In genomic region chr1:190976887-190977573, GRCm38 (mm10) we compare ENCODE assay signal across 10 mouse cellular contexts. TPM values are rescaled to one million over a fixed set of nuclear protein-coding genes. Genes with fewer than 3 reads are reported as not detected.
DNase-seq lines count a peak whose midpoint lies in the region; ATAC-seq and TF ChIP-seq lines count a peak whose summit lies in the region.
"Had no signal": no experiment of that assay in that cellular context is flagged by ENCODE, and none has a peak within 500 bp of the region (broad histone marks: within the 10 kb centered on the region; RNA-seq: fewer than 3 reads in every experiment).

No protein-coding gene starts in this region.

- TF ChIP-seq POLR2A in myocyte (IDR thresholded peaks at IDR 0.05; ENCODE audit: insufficient read length, low read depth): no peak

- H3K4me2 ChIP-seq in heart, embryonic 16.5 days (ENCODE audit: low read depth, low read length): peak overlapping the region; percentile 98
- H3K4me2 ChIP-seq in embryonic facial prominence, embryonic 11.5 days (ENCODE audit: low read depth, low read length): peak overlapping the region; percentile 75
- peak overlapping the region; percentile 80 for H3K4me2 ChIP-seq in hindbrain, embryonic 13.5 days
- H3K4me2 ChIP-seq in myocyte (ENCODE audit: low read depth): peak overlapping the region; percentile 80

- peak overlapping the region; percentile 90 for H3K9ac ChIP-seq in heart, embryonic 16.5 days (ENCODE audit: low read length)
- H3K9ac ChIP-seq in embryonic facial prominence, embryonic 11.5 days (replicated peaks; ENCODE audit: low read length): peak overlapping the region; percentile 46
- H3K9ac ChIP-seq in hindbrain, embryonic 13.5 days: peak overlapping the region; percentile 96

- H3K79me2 ChIP-seq in myocyte (ENCODE audit: control insufficient read depth, insufficient read depth): peaks cover 17% of the 10 kb centered on the region

- H3K27ac ChIP-seq in heart, embryonic 16.5 days (ENCODE audit: low read length): peak overlapping the region; percentile 34
- H3K27ac ChIP-seq in embryonic facial prominence, embryonic 11.5 days (replicated peaks; ENCODE audit: low read depth, low read length): no peak overlapping the region
- H3K27ac ChIP-seq in hindbrain, embryonic 13.5 days: peak overlapping the region; percentile 99

- H3ac ChIP-seq in myocyte (ENCODE audit: control insufficient read depth, insufficient read length): no peak overlapping the region

- intact Hi-C loops in heart, postnatal 25 days (cut with DNase I): no loop called here

- no peak for ATAC-seq in heart, embryonic 16.5 days (replicated peaks; ENCODE audit: extremely low read depth, insufficient read depth, low FRiP score)
- ATAC-seq in embryonic facial prominence, embryonic 11.5 days (replicated peaks; ENCODE audit: insufficient number of reproducible peaks, low FRiP score, low TSS enrichment, low read depth): no peak
- ATAC-seq in hindbrain, embryonic 13.5 days (ENCODE audit: low FRiP score): no peak

- no peaks in the 10 kb centered on the region for H3K9me3 ChIP-seq in heart, embryonic 16.5 days (replicated peaks; ENCODE audit: control insufficient read depth, low read length)
- no peaks in the 10 kb centered on the region for H3K9me3 ChIP-seq in embryonic facial prominence, embryonic 11.5 days (replicated peaks; ENCODE audit: control insufficient read depth, low read length)
- H3K9me3 ChIP-seq in hindbrain, embryonic 13.5 days: no peaks in the 10 kb centered on the region

- H3K4me1 ChIP-seq in heart, embryonic 16.5 days (ENCODE audit: control insufficient read depth, insufficient read depth, low read length): peaks cover 47% of the 10 kb centered on the region
- H3K4me1 ChIP-seq in embryonic facial prominence, embryonic 11.5 days (ENCODE audit: control insufficient read depth, insufficient read depth, low read length): peaks cover 4% of the 10 kb centered on the region
- peaks cover 54% of the 10 kb centered on the region for H3K4me1 ChIP-seq in hindbrain, embryonic 13.5 days (replicated peaks)

- H3K36me3 ChIP-seq in heart, embryonic 16.5 days (ENCODE audit: control insufficient read depth, insufficient read depth): peaks cover 7% of the 10 kb centered on the region; the same call in 1 of the 2 replicates
- no peaks in the 10 kb centered on the region; the same call in 1 of the 2 replicates for H3K36me3 ChIP-seq in embryonic facial prominence, embryonic 11.5 days (replicated peaks; ENCODE audit: control insufficient read depth, insufficient read depth, low read depth, low read length)
- H3K36me3 ChIP-seq in hindbrain, embryonic 13.5 days: peaks cover 34% of the 10 kb centered on the region
- peaks cover 5% of the 10 kb centered on the region for H3K36me3 ChIP-seq in myocyte (ENCODE audit: control insufficient read depth, insufficient read depth)

- H3K27me3 ChIP-seq in heart, embryonic 16.5 days (ENCODE audit: control insufficient read depth, insufficient read depth, low read length): no peaks in the 10 kb centered on the region
- H3K27me3 ChIP-seq in embryonic facial prominence, embryonic 11.5 days (ENCODE audit: control insufficient read depth, insufficient read depth, low read length): no peaks in the 10 kb centered on the region
- no peaks in the 10 kb centered on the region for H3K27me3 ChIP-seq in hindbrain, embryonic 13.5 days
- H3K27me3 ChIP-seq in myocyte (ENCODE audit: control insufficient read depth, insufficient read depth, insufficient read length): no peaks in the 10 kb centered on the region

- WGBS in heart, embryonic 16.5 days: 26% methylated on average over 11 of the region's 11 CpGs
- WGBS in embryonic facial prominence, embryonic 11.5 days: 52% methylated on average over 11 of the region's 11 CpGs
- WGBS in hindbrain, embryonic 13.5 days: 51% methylated on average over 11 of the region's 11 CpGs

- H3K4me3 ChIP-seq in heart, embryonic 16.5 days (ENCODE audit: low read length): peak overlapping the region; percentile 76
- H3K4me3 ChIP-seq in embryonic facial prominence, embryonic 11.5 days (ENCODE audit: low read depth, low read length): peak overlapping the region; percentile 73
- H3K4me3 ChIP-seq in hindbrain, embryonic 13.5 days: peak overlapping the region; percentile 81
- peak overlapping the region; percentile 64 for H3K4me3 ChIP-seq in myocyte

- no peak for DNase-seq in heart, postnatal 25 days (ENCODE audit: low spot score)
- no peak for DNase-seq in embryonic facial prominence, embryonic 11.5 days (ENCODE audit: low spot score)
- no peak for DNase-seq in frontal cortex, postnatal 10 days (ENCODE audit: low spot score in 2 of 2)
- DNase-seq in thymus, postnatal 36 days: no peak
- no peak for DNase-seq in lung, postnatal 10 days
- DNase-seq: kidney, adult 9 months had no signal

TF ChIP-seq in myocyte, 11 proteins besides CTCF, POLR2A, EP300 and RAD21:
- peak in 2 of 3 experiments; percentile 59 to 89 for TF ChIP-seq MYOG (IDR thresholded peaks at IDR 0.05; ENCODE audit: control insufficient read depth in 1 of 3, insufficient read depth in 1 of 3, insufficient read length in 2 of 3, low read depth in 2 of 3)
- peak in 2 of 3 experiments; percentile 75 to 82 for TF ChIP-seq MYOD1 (IDR thresholded peaks at IDR 0.05; ENCODE audit: control insufficient read depth in 1 of 3, insufficient read length in 2 of 3, low read depth in 2 of 3)
- no peak for TF ChIP-seq MAX (IDR thresholded peaks at IDR 0.05; ENCODE audit: low read depth)

RNA-seq across cellular contexts. Expression of gene Vash2, which starts 2.1 kb away (rescaled TPM):
- polyA plus RNA-seq in heart, embryonic 16.5 days (2015; fragmentation: Nextera tagmentation; extraction: Ambion mirVana): 48.3 and 50.6 TPM in 2 replicates
- under 1 TPM; 0.62 to 0.64 TPM for total RNA-seq in heart, postnatal 25 days (2021)
- polyA plus RNA-seq in embryonic facial prominence, embryonic 11.5 days (2014; fragmentation: Nextera tagmentation; extraction: Ambion mirVana): 80.6 and 88.3 TPM in 2 replicates
- polyA plus RNA-seq in hindbrain, embryonic 13.5 days (2015; fragmentation: Nextera tagmentation; extraction: Ambion mirVana): 92.4 and 94.1 TPM in 2 replicates
- 20.0 TPM for polyA plus RNA-seq in myocyte (2012; fragmentation: generic; extraction: Trizol)

RNA-seq across cellular contexts. Expression of gene Flvcr1, which starts 48.9 kb away (rescaled TPM):
- polyA plus RNA-seq in heart, embryonic 16.5 days (2015; fragmentation: Nextera tagmentation; extraction: Ambion mirVana): 3.3 TPM in 2 replicates
- 1 to 10 TPM; 5.3 to 5.5 TPM for total RNA-seq in heart, postnatal 25 days (2021)
- 10.0 and 10.5 TPM in 2 replicates for polyA plus RNA-seq in embryonic facial prominence, embryonic 11.5 days (2014; fragmentation: Nextera tagmentation; extraction: Ambion mirVana)
- 5.6 and 8.3 TPM in 2 replicates for polyA plus RNA-seq in hindbrain, embryonic 13.5 days (2015; fragmentation: Nextera tagmentation; extraction: Ambion mirVana)
- polyA plus RNA-seq in myocyte (2012; fragmentation: generic; extraction: Trizol): 2.2 TPM

RNA-seq across cellular contexts. Expression of gene Angel2, which starts 52.1 kb away (rescaled TPM):
- polyA plus RNA-seq in heart, embryonic 16.5 days (2015; fragmentation: Nextera tagmentation; extraction: Ambion mirVana): 29.5 and 30.1 TPM in 2 replicates
- 10 to 100 TPM; 26.6 to 28.3 TPM for total RNA-seq in heart, postnatal 25 days (2021)
- polyA plus RNA-seq in embryonic facial prominence, embryonic 11.5 days (2014; fragmentation: Nextera tagmentation; extraction: Ambion mirVana): 53.6 and 57.7 TPM in 2 replicates
- polyA plus RNA-seq in hindbrain, embryonic 13.5 days (2015; fragmentation: Nextera tagmentation; extraction: Ambion mirVana): 55.4 and 57.0 TPM in 2 replicates
- 17.7 TPM for polyA plus RNA-seq in myocyte (2012; fragmentation: generic; extraction: Trizol)

RNA-seq across cellular contexts. Expression of gene Spata45, which starts 59.4 kb away (rescaled TPM):
- not detected in 2 replicates for polyA plus RNA-seq in heart, embryonic 16.5 days (2015; fragmentation: Nextera tagmentation; extraction: Ambion mirVana)
- total RNA-seq in heart, postnatal 25 days (2021): not detected
- not detected in 2 replicates for polyA plus RNA-seq in embryonic facial prominence, embryonic 11.5 days (2014; fragmentation: Nextera tagmentation; extraction: Ambion mirVana)
- polyA plus RNA-seq in hindbrain, embryonic 13.5 days (2015; fragmentation: Nextera tagmentation; extraction: Ambion mirVana): not detected in 2 replicates
- polyA plus RNA-seq in myocyte (2012; fragmentation: generic; extraction: Trizol): not detected
- polyA plus RNA-seq: thymus, postnatal 0 days had no signal

Comparison
In these comparisons a context has a peak if more than half of its experiments do, and no peak if none do; other contexts are left out.
1. H3K9ac ChIP-seq: peak in every context shown above with its lines; median percentile 96 in hindbrain, embryonic 13.5 days; 90 in heart, embryonic 16.5 days; 46 in embryonic facial prominence, embryonic 11.5 days.